Mouse (Mus musculus): ENCODE data around the gene Plk5. TPM values are rescaled to one million over a fixed set of nuclear protein-coding genes. Genes with fewer than 3 reads are reported as not detected.
A peak's percentile ranks its signal among the peaks of the same experiment; 100 is the strongest.

Plk5 gene
- polyA plus RNA-seq, 1 experiment: 0.04 TPM

DNA sequence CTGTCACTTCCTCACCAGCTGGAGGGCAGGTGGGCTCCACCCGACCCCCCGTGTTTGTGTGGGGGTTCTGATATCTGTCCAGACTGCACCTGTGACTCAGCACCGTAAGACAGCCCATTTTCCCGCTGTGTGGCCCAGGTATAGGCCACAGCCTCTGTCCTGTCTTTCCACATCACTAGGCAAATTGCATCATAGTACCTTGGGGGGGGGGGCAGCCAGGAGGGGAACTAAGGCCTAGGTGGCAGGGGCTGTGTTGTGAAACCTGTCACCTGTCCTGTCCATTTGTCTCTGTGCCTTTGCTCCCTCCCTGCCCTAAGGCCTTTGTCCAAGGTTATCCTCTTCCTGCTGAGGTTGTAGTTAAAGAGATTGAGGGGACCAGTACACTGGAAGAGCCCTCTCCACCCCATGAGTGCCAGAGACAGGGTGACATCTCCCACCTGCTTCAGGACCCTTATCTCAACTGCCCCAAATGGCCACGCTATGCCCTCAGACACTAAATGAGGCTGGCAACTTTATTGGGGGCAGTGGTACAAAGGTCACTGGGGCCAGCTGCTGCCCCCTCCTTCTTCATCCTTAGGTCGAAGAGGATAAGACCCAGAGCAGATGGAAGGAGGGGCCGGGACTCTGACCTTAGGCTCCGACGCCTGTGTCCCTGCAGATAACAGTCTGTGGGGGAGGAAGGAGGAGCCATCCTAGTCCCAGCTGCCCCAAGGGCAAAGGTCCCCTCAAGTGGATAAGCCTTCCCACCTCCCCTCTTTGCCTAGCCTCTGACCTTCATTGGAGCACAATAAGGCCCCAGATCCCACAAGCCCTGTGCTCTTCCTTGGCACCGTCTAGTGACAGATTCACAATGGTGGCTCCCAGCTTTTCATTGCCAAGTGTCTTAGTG, 24.4 kb upstream of the Plk5 start:
- WGBS: 76% methylated on average over 10 of the region's 10 CpGs
- no peaks in the 10 kb centered on the region; the same call in 1 of the 2 replicates for H3K4me1 ChIP-seq (ENCODE audit: control insufficient read depth, insufficient read depth, insufficient read length)
- no peak overlapping the region for H3K4me3 ChIP-seq (ENCODE audit: extremely low read depth, insufficient read depth, insufficient read length)

DNA sequence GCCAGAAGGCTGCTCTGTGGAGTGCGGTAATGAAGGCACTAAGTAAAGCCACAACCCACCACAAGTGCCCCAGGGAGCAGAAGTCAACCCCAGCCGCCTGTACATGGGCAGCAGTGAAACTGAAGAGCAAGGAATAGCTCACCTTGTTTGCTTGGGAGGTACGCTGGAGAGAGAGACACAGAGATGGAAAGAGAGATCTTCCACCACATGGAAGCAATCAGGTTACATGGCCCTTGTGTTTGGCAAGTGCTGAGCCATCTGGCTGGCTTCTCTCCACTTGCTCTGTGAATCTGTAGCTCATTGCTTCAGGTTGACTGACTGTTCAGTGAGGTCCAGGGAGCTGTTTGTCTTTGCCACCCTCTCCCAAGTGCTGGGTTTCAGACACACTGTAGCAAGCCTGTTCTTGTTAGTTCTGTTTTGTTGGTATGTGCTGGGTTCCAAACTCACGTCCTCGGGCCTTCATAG, 23.7 kb upstream of the Plk5 start:
- H3K4me1 ChIP-seq (ENCODE audit: control insufficient read depth, insufficient read depth, insufficient read length): no peaks in the 10 kb centered on the region; the same call in 1 of the 2 replicates
- H3K4me3 ChIP-seq (ENCODE audit: extremely low read depth, insufficient read depth, insufficient read length): no peak overlapping the region
- DNase-seq (ENCODE audit: low read depth in 1 of 2, low spot score in 2 of 2): no peak
- TF ChIP-seq CTCF (IDR thresholded peaks at IDR 0.05; ENCODE audit: extremely low read depth, insufficient read depth, insufficient read length, insufficient replicate concordance): no peak
- TF ChIP-seq POLR2A (IDR thresholded peaks at IDR 0.05; ENCODE audit: low read depth, low read length): no peak
- no peak overlapping the region; the same call in 1 of the 2 replicates for H3K27ac ChIP-seq (ENCODE audit: insufficient read depth, low read length)
- H3K27me3 ChIP-seq (ENCODE audit: control insufficient read depth, insufficient read depth, low read length): no peaks in the 10 kb centered on the region
- no peaks in the 10 kb centered on the region for H3K36me3 ChIP-seq (ENCODE audit: control insufficient read depth, insufficient read depth, low read length)
- 72% methylated on average over 5 of the region's 5 CpGs for WGBS

More for the DNA sequence above, 24.4 kb upstream of the Plk5 start:
- TF ChIP-seq CTCF (IDR thresholded peaks at IDR 0.05; ENCODE audit: extremely low read depth, insufficient read depth, insufficient read length, insufficient replicate concordance) (no peak), POLR2A (IDR thresholded peaks at IDR 0.05; ENCODE audit: low read depth, low read length) (no peak)
- H3K27ac ChIP-seq (ENCODE audit: insufficient read depth, low read length): no peak overlapping the region; the same call in 1 of the 2 replicates
- no peaks in the 10 kb centered on the region for H3K36me3 ChIP-seq (ENCODE audit: control insufficient read depth, insufficient read depth, low read length)
- DNase-seq (ENCODE audit: low read depth in 1 of 2, low spot score in 2 of 2): no peak
- no peaks in the 10 kb centered on the region for H3K27me3 ChIP-seq (ENCODE audit: control insufficient read depth, insufficient read depth, low read length)

DNA sequence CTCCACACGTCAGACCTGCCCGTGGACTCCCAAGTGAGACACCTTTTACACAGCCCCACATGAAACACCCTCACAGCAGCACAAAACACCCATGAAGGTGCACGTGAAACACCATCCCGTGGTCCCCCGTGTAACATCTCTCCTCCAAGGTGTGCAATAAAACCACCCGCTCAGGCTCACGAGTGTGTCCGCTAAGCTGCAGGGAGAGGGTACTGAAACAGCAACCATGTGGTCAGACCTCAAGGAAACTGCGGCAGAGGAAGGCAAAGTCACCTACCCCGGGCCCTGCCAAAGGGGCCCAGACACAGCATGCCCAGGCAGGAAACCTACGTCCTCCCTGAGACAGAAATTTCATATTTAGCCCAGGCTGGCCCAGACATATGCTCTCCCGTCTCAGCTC, 20.0 kb upstream of the Plk5 start:
- Histone ChIP-seq H3K4me1 (ENCODE audit: control insufficient read depth, insufficient read depth, insufficient read length) (peaks cover 3% of the 10 kb centered on the region; the same call in 1 of the 2 replicates), H3K36me3 (ENCODE audit: control insufficient read depth, insufficient read depth, low read length) (no peaks in the 10 kb centered on the region), H3K4me3 (ENCODE audit: extremely low read depth, insufficient read depth, insufficient read length) (no peak overlapping the region), H3K27me3 (ENCODE audit: control insufficient read depth, insufficient read depth, low read length) (peaks cover under 1% of the 10 kb centered on the region; the same call in 1 of the 2 replicates), H3K27ac (ENCODE audit: insufficient read depth, low read length) (no peak overlapping the region)
- TF ChIP-seq POLR2A (IDR thresholded peaks at IDR 0.05; ENCODE audit: low read depth, low read length): no peak
- no peak for TF ChIP-seq CTCF (IDR thresholded peaks at IDR 0.05; ENCODE audit: extremely low read depth, insufficient read depth, insufficient read length, insufficient replicate concordance)
- DNase-seq (ENCODE audit: low read depth in 1 of 2, low spot score in 2 of 2): no peak
- 56% methylated on average over 12 of the region's 12 CpGs for WGBS

DNA sequence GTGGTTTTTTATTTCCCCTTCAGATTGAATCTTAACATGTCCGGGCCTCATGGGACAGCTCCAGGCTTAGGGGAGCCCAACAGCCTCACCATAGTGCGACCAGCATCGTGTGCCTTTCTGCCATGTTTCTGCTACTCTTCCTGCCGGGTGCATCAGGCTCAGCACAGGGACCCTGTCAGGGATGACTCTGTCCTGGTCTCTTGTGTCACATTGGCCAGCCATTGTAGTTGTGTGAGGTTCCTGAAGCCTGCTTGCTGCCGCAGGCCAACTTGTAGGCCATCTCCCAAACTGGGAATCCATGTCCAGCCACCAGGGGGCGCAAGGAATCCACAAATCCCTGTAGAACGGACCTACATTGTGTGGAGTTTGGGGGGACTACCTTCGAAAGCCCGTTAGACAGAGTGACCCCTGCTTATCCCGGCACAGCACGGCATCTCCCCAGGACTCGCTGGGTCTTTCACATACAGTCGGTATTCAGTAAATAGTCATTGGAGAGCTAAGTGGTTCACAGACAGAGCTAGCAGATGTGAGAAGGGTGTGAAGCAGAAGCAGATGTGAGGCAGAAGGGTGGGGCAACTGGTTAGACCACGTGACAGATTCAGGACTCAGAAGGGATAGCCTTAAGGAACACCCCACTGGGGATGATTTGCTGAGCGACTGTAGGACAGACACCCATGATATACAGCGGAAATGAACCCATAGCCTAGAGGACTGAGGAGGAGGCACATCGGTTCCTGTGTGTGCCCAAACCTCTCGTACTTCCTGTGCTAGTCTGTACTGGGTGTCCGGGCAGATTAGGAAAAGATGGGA, 16.1 kb upstream of the Plk5 start:
- no peak overlapping the region for H3K27ac ChIP-seq (ENCODE audit: insufficient read depth, low read length)
- H3K36me3 ChIP-seq (ENCODE audit: control insufficient read depth, insufficient read depth, low read length): no peaks in the 10 kb centered on the region
- no peak overlapping the region for H3K4me3 ChIP-seq (ENCODE audit: extremely low read depth, insufficient read depth, insufficient read length)
- peaks cover 19% of the 10 kb centered on the region for H3K27me3 ChIP-seq (ENCODE audit: control insufficient read depth, insufficient read depth, low read length)
- TF ChIP-seq CTCF (IDR thresholded peaks at IDR 0.05; ENCODE audit: extremely low read depth, insufficient read depth, insufficient read length, insufficient replicate concordance) (peak; percentile 67; the same call in 1 of the 2 replicates), POLR2A (IDR thresholded peaks at IDR 0.05; ENCODE audit: low read depth, low read length) (no peak)
- 14% methylated on average over 19 of the region's 19 CpGs for WGBS
- peaks cover 25% of the 10 kb centered on the region for H3K4me1 ChIP-seq (ENCODE audit: control insufficient read depth, insufficient read depth, insufficient read length)
- peak; percentile 59 to 78 for DNase-seq (ENCODE audit: low read depth in 1 of 2, low spot score in 2 of 2)

DNA sequence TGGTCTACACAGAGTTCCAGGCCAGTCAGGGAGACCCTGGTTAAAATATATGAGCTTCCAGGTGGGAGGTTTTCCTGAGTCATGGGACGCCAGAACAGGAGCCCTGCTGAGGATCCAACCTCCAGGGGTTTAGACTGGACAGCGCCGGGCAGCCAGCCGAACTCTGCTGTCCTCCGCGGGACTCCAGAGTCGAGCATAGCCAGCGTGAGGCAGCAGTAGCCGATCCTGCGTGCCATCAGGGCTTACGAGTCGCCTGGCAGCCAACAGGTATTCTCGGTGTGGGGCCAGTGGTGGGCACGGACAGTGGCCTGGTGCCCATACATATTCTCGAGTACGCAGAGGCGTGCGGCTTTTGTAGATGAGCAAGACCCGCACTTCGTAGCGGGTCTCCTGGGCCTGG, 15.2 kb upstream of the Plk5 start:
- Histone ChIP-seq H3K4me3 (ENCODE audit: extremely low read depth, insufficient read depth, insufficient read length) (no peak overlapping the region), H3K27ac (ENCODE audit: insufficient read depth, low read length) (no peak overlapping the region), H3K27me3 (ENCODE audit: control insufficient read depth, insufficient read depth, low read length) (peaks cover 23% of the 10 kb centered on the region), H3K36me3 (ENCODE audit: control insufficient read depth, insufficient read depth, low read length) (no peaks in the 10 kb centered on the region), H3K4me1 (ENCODE audit: control insufficient read depth, insufficient read depth, insufficient read length) (peaks cover 25% of the 10 kb centered on the region)
- DNase-seq (ENCODE audit: low read depth in 1 of 2, low spot score in 2 of 2): no peak
- 64% methylated on average over 21 of the region's 21 CpGs for whole genome bisulfite sequencing
- TF ChIP-seq CTCF (IDR thresholded peaks at IDR 0.05; ENCODE audit: extremely low read depth, insufficient read depth, insufficient read length, insufficient replicate concordance): no peak
- TF ChIP-seq POLR2A (IDR thresholded peaks at IDR 0.05; ENCODE audit: low read depth, low read length): no peak

DNA sequence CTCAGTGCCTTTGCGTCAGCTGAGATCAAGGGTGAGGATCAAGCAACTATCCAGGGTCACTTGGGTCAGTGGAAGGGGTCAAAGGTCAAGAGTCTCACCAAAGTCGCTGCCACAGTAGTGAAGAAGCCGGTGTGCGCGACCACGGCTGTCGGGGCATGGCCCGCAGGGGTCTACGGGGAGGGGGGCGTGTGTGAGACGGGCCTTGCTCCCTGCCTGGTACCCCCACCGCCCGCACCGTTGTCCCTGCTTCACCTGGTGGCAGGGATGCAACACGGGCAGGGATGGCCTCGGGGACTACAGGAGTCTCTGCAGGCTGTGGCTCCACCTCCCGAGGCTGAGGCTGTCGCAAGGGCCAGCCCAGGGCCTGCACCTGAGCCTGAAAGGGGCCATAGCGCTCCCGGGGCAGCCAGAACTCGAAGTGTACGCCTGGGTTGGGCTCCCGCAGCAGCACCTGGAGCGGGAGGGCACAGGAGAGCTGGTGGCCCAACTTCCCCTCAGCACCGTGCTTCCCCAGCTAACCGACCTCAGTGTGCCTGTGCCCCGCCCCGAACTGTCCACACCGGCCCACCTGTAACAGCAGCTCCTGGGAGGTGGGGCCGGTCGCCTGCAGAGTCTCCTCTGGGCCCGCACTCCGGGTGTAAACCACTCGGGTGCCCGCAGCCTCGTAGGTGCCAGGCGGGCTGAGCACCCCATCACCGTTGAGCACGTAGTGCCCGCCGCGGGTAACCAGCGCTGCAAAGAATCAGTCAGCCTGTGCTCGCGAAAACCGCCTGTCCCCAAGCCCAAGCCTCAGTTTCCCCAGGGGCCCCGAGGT, 14.6 kb upstream of the Plk5 start:
- TF ChIP-seq POLR2A (IDR thresholded peaks at IDR 0.05; ENCODE audit: low read depth, low read length) (no peak), CTCF (IDR thresholded peaks at IDR 0.05; ENCODE audit: extremely low read depth, insufficient read depth, insufficient read length, insufficient replicate concordance) (no peak)
- Histone ChIP-seq H3K27ac (ENCODE audit: insufficient read depth, low read length) (no peak overlapping the region), H3K4me1 (ENCODE audit: control insufficient read depth, insufficient read depth, insufficient read length) (peaks cover 25% of the 10 kb centered on the region), H3K4me3 (ENCODE audit: extremely low read depth, insufficient read depth, insufficient read length) (no peak overlapping the region), H3K27me3 (ENCODE audit: control insufficient read depth, insufficient read depth, low read length) (peaks cover 23% of the 10 kb centered on the region), H3K36me3 (ENCODE audit: control insufficient read depth, insufficient read depth, low read length) (no peaks in the 10 kb centered on the region)
- 12% methylated on average over 47 of the region's 47 CpGs for WGBS
- DNase-seq (ENCODE audit: low read depth in 1 of 2, low spot score in 2 of 2): no peak
